11 mouse cellular contexts compared by ENCODE assay signal in genomic region chr7:38224577-38225369, GRCm38 (mm10). TPM values are rescaled to one million over a fixed set of nuclear protein-coding genes. Genes with fewer than 3 reads are reported as not detected.
DNase-seq lines count a peak whose midpoint lies in the region; ATAC-seq and TF ChIP-seq lines count a peak whose summit lies in the region.
"Had no signal": no experiment of that assay in that cellular context is flagged by ENCODE, and none has a peak within 500 bp of the region (broad histone marks: within the 10 kb centered on the region; RNA-seq: fewer than 3 reads in every experiment).

No protein-coding gene starts in this region.

- H3K27me3 ChIP-seq in kidney, embryonic 16.5 days (ENCODE audit: insufficient read depth, low read length) = no peaks in the 10 kb centered on the region
- H3K27me3 ChIP-seq in small intestine, adult 2 months (ENCODE audit: control insufficient read depth, insufficient read depth, low read length) = no peaks in the 10 kb centered on the region
- H3K27me3 ChIP-seq: stomach, embryonic 15.5 days had no signal

- no peak for TF ChIP-seq CTCF in small intestine, adult 2 months (IDR thresholded peaks at IDR 0.05; ENCODE audit: extremely low read depth, insufficient read length, insufficient replicate concordance, low read depth, low read length)
- no peak for TF ChIP-seq CTCF in layer of hippocampus, adult 2 months (conservative IDR thresholded peaks at IDR 0.05)

- no peak for ATAC-seq in kidney, embryonic 16.5 days (ENCODE audit: low FRiP score, low TSS enrichment)

- no peak overlapping the region for H3K4me3 ChIP-seq in kidney, embryonic 16.5 days (ENCODE audit: low read length)
- peak overlapping the region; percentile 20; the same call in 1 of the 2 replicates for H3K4me3 ChIP-seq in small intestine, adult 2 months (ENCODE audit: low read depth, low read length)
- no peak overlapping the region for H3K4me3 ChIP-seq in layer of hippocampus, adult 2 months
- H3K4me3 ChIP-seq: limb, embryonic 15.5 days; stomach, embryonic 15.5 days had no signal

- H3K9ac ChIP-seq in kidney, embryonic 16.5 days (replicated peaks; ENCODE audit: low read length) = no peak overlapping the region
- H3K9ac ChIP-seq: limb, embryonic 15.5 days; stomach, embryonic 15.5 days had no signal

- TF ChIP-seq POLR2A in small intestine, adult 2 months (IDR thresholded peaks at IDR 0.05; ENCODE audit: low read depth, low read length) = no peak

- peak; percentile 45 for DNase-seq in kidney, adult 18-20 months
- DNase-seq in adrenal gland, postnatal 14 days = peak; percentile 70
- peak; percentile 81 for DNase-seq in gastrocnemius, postnatal 25 days
- no peak for DNase-seq in layer of hippocampus, adult 9-10 months (ENCODE audit: low spot score)
- no peak for DNase-seq in layer of hippocampus, adult 2 months (ENCODE audit: low spot score in 2 of 2)
- no peak for DNase-seq in right cerebral cortex, adult 2 months (ENCODE audit: low spot score in 2 of 2)

- peaks cover 4% of the 10 kb centered on the region for H3K36me3 ChIP-seq in kidney, embryonic 16.5 days (ENCODE audit: insufficient read depth, low read length)
- peaks cover 12% of the 10 kb centered on the region for H3K36me3 ChIP-seq in small intestine, adult 2 months (ENCODE audit: control insufficient read depth, insufficient read depth, low read length)
- H3K36me3 ChIP-seq: stomach, embryonic 15.5 days had no signal

- H3K4me2 ChIP-seq in kidney, embryonic 16.5 days (replicated peaks; ENCODE audit: low read depth, low read length) = no peak overlapping the region
- H3K4me2 ChIP-seq: limb, embryonic 15.5 days; stomach, embryonic 15.5 days had no signal

- 84% methylated on average over 13 of the region's 13 CpGs for WGBS in kidney, embryonic 16.5 days
- 85% methylated on average over 13 of the region's 13 CpGs for WGBS in small intestine, adult 2 months

- H3K4me1 ChIP-seq in kidney, embryonic 16.5 days (ENCODE audit: insufficient read depth, low read length) = peaks cover 8% of the 10 kb centered on the region
- peaks cover 21% of the 10 kb centered on the region; the same call in 1 of the 2 replicates for H3K4me1 ChIP-seq in small intestine, adult 2 months (ENCODE audit: control insufficient read depth, insufficient read depth, insufficient read length, low read length)

- no peaks in the 10 kb centered on the region for H3K9me3 ChIP-seq in kidney, embryonic 16.5 days (ENCODE audit: low read length)
- H3K9me3 ChIP-seq: G1E; limb, embryonic 15.5 days; stomach, embryonic 15.5 days had no signal

- H3K27ac ChIP-seq in kidney, embryonic 16.5 days (ENCODE audit: low read length) = no peak overlapping the region
- peak overlapping the region; percentile 28; the same call in 1 of the 2 replicates for H3K27ac ChIP-seq in small intestine, adult 2 months (ENCODE audit: insufficient read depth, low read depth, low read length)
- no peak overlapping the region for H3K27ac ChIP-seq in layer of hippocampus, adult 2 months
- H3K27ac ChIP-seq: limb, embryonic 15.5 days; stomach, embryonic 15.5 days had no signal

RNA-seq across cellular contexts. Expression of gene Plekhf1, which starts 3.0 kb away (rescaled TPM):
- polyA plus RNA-seq in kidney, embryonic 16.5 days (2015; fragmentation: Nextera tagmentation; extraction: Ambion mirVana) = 5.9 and 6.3 TPM in 2 replicates
- total RNA-seq in adrenal gland, postnatal 14 days (2021) = 6.0 and 7.6 TPM in 2 replicates
- 1 to 10 TPM; 5.0 to 7.5 TPM for total RNA-seq in gastrocnemius, postnatal 25 days (2021)
- polyA plus RNA-seq in small intestine, adult 2 months (2012; rRNA removed) = 5.4 and 12.8 TPM in 2 replicates
- 1 to 10 TPM; 2.1 to 2.6 TPM for total RNA-seq in layer of hippocampus, adult 2 months (2021)

RNA-seq across cellular contexts. Expression of gene 1600014C10Rik, which starts 41.8 kb away (rescaled TPM):
- polyA plus RNA-seq in kidney, embryonic 16.5 days (2015; fragmentation: Nextera tagmentation; extraction: Ambion mirVana) = 17.6 and 18.9 TPM in 2 replicates
- total RNA-seq in adrenal gland, postnatal 14 days (2021) = 36.1 and 50.2 TPM in 2 replicates
- 10 to 100 TPM; 21.2 to 23.0 TPM for total RNA-seq in gastrocnemius, postnatal 25 days (2021)
- polyA plus RNA-seq in small intestine, adult 2 months (2012; rRNA removed) = 8.8 and 27.4 TPM in 2 replicates
- 10 to 100 TPM; 24.0 to 29.5 TPM for total RNA-seq in layer of hippocampus, adult 2 months (2021)

RNA-seq across cellular contexts. Expression of gene Pop4, which starts 46.5 kb away (rescaled TPM):
- polyA plus RNA-seq in kidney, embryonic 16.5 days (2015; fragmentation: Nextera tagmentation; extraction: Ambion mirVana) = 63.3 and 64.0 TPM in 2 replicates
- total RNA-seq in adrenal gland, postnatal 14 days (2021) = 37.6 and 41.4 TPM in 2 replicates
- 1 to 10 TPM; 8.3 to 9.0 TPM for total RNA-seq in gastrocnemius, postnatal 25 days (2021)
- polyA plus RNA-seq in small intestine, adult 2 months (2012; rRNA removed) = 3.3 and 3.7 TPM in 2 replicates
- 10 to 100 TPM; 19.9 to 24.5 TPM for total RNA-seq in layer of hippocampus, adult 2 months (2021)

Comparison
In these comparisons a context has a peak if more than half of its experiments do, and no peak if none do; other contexts are left out.
1. DNase-seq: peak in kidney, adult 18-20 months (single experiment), adrenal gland, postnatal 14 days (single experiment) and gastrocnemius, postnatal 25 days (single experiment); none in layer of hippocampus, adult 9-10 months (single experiment), layer of hippocampus, adult 2 months (0 of 2) and right cerebral cortex, adult 2 months (0 of 2).